Mouse (Mus musculus): ENCODE measurements around the gene Arhgap18. TPM values are rescaled to one million over a fixed set of nuclear protein-coding genes. Genes with fewer than 3 reads are reported as not detected.

The Arhgap18 gene
- total RNA-seq, 2 experiments from 2014 or later = 3.8 to 6.9 TPM

DNA sequence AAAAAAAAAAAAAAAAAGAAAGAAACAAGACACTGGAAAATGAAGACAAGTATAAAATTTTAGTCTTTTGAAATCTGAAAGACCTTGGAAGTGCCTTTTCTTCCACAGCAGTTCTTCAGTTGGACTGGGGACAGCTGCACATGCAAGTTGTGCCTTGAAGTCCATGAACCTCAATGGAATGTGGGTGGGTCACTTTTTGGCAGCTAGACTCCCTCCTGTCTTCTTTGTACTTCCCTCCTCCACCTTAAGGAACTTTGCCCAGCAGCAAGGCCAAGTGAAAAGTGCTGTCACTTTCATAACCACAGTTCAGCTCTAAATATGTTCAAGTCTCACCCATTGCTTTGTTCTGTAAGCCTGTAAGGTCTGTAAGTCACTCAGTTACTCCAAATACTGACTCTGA, 23.2 kb downstream of the Arhgap18 start:
- no peak for DNase-seq (ENCODE audit: low spot score in 2 of 2)

- DNase-seq (ENCODE audit: low spot score in 2 of 2) = no peak
Measured at GRCm38 (mm10) chr10:26780581-26780980, 27.4 kb downstream of the Arhgap18 start.

GRCm38 (mm10) chr10:26789680-26790079, 36.5 kb downstream of the Arhgap18 start:
- DNase-seq (ENCODE audit: low spot score in 2 of 2) = no peak

DNA sequence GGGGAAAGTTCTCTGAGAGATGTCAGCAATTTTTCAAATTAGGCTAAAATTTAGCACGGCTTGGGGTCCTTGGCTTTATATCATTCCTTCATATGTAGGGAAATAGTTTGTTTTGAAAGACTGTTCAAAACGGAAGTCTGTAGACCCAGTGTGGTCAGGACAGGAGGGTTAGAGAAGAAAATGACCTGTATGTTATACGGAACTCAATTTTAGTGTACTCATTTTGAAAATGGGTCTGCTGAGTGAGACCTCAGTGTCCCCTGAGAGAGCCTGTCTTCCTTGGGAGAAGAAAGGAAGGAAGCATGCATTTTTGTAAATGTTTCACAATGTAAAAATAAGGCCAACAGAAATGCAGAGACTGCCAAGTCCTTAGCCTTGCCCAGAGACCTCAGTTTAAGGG, 38.6 kb downstream of the Arhgap18 start:
- DNase-seq (ENCODE audit: low spot score in 2 of 2) = no peak

DNA sequence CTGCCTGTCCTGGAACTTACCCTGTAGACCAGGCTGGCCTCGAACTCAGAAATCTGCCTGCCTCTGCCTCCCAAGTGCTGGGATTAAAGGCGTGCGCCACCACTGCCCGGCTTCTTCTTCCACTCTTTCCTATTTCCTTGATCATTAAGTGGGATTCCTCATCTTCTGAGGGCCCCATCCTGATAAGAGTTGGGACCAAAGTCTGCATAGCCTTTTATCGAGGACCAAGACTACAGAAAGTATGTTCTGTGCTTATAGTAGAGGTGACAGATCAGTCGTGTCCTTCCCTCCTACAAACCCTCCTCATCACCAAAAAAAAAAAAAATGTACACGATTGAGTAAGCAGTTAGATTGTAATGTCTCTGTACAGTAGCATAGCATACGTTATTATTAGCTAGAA, 39.8 kb downstream of the Arhgap18 start:
- DNase-seq (ENCODE audit: low spot score in 2 of 2) = no peak

DNA sequence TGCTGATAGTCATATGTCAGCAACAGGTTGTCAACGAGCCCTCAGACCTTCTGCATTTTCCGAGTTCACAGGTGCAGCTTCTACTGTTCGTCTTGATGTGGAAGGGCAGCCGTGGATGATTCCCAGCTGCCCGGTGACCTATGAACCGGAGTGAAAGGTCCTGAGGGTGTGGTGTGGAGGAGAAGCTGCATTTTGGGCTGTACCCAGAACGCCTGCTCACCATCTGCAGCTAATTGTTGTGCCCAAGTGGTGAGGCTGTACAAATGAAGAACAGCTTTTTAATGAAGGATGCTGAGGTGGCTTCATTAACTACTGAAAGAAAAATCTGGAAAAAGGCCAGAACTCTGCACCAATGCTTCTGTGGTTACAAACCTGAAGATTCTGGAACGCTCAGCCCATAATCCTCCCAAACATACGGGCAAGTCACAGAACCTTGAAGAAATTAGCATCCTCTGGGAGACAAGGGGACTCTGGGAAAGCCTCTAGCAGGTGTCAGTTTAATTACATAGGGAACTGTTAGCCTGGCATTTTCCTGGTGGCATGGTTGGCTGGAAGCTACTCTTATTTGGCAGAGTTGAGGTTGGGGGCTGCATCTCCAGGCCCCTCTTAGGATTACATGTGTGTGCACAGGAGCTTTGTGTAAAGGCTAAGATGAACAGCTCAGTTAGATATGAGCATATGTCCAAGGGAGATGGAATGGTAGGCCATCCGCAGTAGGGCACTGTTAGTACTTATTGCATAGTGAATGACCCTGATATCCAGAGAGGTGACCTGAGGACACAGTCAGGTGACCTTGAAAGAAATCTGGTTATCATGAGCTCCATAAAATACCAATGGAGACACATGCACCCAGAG, 43.4 kb downstream of the Arhgap18 start:
- DNase-seq (ENCODE audit: low spot score in 2 of 2) = peak in 1 of 2 experiments; percentile 20

GRCm38 (mm10) chr10:26797287-26797672, 44.1 kb downstream of the Arhgap18 start:
- no peak for DNase-seq (ENCODE audit: low spot score in 2 of 2)

DNA sequence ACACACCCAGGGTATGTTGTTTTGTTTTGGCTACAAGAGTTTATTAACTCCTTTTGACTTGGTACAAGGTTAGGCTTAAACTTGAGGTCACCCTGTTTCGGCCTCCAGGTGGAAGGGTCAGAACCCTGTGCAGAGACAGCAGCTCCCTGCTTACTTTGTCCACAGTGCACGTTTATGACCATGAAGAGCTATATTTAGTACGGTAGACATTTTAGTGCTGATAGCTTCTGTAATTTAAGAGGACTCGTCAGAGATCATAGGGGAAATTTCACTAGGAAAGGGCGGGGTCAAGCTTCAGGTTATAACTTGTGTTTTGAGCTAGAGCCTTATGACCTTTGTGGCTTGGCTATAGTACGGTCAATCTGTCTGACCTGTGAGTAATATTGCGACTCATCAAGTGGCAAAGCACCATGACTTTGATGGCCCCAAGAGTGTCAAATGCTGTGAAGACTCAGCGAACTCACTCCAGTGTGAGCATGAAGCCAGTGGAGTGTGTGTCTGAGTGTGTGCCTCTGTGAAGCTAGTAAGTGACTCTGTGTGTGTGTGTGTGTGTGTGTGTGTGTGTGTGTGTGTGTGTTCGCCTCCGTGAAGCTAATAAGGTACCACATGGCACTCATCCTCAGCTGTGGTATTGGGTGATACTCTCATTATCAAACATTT, 45.7 kb downstream of the Arhgap18 start:
- DNase-seq (ENCODE audit: low spot score in 2 of 2) = no peak

DNA sequence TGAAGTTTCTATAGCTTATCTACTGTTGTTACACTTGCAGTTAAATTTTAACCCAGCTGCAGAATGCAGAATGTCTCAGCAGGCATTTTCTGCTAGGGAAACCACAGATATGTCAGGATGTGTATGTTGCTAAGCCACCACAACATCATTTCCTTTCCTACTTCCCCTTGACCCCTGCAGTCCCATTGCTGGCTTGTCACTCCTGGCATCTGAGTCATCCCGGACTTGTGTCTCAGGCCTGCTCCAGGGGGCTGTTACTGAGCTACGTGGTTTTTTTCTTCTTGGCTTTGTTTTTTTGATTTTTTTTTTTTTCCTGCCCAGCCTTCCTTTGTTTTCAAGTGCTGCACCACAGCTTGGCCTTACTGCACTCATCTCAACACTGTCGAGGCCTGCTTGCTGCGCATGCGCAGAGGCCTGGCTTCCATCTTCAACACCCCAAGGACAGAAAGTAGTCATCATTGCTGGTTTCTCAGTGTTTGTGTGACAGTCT, 46.4 kb downstream of the Arhgap18 start:
- DNase-seq (ENCODE audit: low spot score in 2 of 2) = no peak

GRCm38 (mm10) chr10:26804351-26804983, 51.2 kb downstream of the Arhgap18 start:
- no peak for DNase-seq (ENCODE audit: low spot score in 2 of 2)

- DNase-seq (ENCODE audit: low spot score in 2 of 2) = no peak
Measured at GRCm38 (mm10) chr10:26805007-26805406, 51.8 kb downstream of the Arhgap18 start.

DNA sequence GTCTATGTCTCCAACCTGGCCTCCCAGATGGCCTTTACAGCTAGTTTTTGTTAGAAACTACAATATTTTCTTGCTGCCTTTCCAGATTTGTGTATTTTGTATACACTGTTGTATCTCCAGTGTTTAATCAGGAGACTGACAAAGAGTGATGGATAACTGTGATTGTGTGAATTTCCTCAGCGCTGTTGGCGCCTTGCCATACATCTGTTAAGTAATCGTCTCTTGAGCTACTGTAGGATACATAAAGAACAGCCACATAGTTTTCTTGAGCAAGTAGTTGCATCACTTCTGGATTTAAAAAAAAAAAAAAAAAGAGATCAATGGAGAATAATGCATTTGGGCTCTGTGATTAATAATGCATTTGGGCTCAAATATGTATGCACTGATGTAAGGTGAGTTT, 52.9 kb downstream of the Arhgap18 start:
- DNase-seq (ENCODE audit: low spot score in 2 of 2) = no peak

DNA sequence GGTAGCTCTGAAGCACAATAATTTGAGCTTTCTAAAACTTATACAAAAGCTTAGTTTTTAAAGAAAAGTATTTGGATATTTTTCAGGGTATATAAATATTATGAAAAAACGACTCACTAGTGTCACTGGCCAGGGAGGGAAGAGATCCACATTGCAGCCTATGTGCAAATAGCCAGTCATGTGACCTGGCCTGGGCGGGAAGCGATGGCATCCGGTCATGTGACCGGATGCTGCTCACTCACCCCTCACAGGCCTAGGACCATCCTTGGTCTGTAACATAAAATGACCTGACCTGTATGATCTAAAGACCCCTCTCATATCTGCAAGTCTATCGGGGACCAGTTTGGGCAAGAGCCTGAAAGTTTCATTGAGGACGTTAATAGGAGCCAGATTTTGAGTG, 56.8 kb downstream of the Arhgap18 start:
- DNase-seq (ENCODE audit: low spot score in 2 of 2) = no peak

DNA sequence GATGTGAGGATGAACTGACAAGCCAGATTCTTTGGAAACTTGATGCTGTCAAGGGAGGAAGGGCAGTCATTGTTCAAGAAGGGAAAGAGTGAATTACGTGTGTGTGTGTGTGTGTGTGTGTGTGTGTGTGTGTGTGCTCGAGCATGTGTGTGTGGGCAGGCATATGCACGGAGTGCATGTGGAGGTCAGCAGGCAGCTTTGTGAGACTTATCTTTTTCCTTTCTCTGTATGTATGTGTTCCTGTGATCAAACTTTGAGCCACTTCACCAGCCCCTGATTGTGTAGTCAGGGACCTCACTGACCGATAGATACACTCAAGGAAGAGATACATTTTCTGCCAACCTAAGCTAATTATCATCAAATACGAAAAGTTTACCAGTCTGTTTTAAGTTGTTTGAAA, 57.6 kb downstream of the Arhgap18 start:
- DNase-seq (ENCODE audit: low spot score in 2 of 2) = no peak

GRCm38 (mm10) chr10:26811342-26811741, 58.1 kb downstream of the Arhgap18 start:
- no peak for DNase-seq (ENCODE audit: low spot score in 2 of 2)

- DNase-seq (ENCODE audit: low spot score in 2 of 2) = peak in 1 of 2 experiments; percentile 37
Measured at GRCm38 (mm10) chr10:26815646-26816045, 62.4 kb downstream of the Arhgap18 start.

DNA sequence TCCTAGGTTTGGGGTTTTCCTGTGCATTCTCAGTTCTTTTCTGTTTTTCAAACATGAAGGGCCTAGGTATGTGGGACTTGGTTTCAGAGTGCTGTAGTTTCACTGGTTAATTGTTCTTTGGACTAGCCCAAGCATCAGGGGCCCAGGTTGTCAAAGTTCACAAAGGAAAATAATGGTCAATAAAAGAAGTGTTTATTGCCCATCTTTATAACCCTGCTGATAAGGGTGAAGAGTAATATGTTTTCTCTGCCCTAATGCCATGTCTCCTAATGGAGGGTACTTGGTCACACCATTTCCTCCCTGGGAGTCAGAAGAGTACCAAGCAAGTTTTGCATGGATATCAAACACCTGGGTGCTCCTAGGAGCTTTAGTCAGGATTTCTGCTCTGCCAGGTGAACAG, 67.1 kb downstream of the Arhgap18 start:
- no peak for DNase-seq (ENCODE audit: low spot score in 2 of 2)

DNA sequence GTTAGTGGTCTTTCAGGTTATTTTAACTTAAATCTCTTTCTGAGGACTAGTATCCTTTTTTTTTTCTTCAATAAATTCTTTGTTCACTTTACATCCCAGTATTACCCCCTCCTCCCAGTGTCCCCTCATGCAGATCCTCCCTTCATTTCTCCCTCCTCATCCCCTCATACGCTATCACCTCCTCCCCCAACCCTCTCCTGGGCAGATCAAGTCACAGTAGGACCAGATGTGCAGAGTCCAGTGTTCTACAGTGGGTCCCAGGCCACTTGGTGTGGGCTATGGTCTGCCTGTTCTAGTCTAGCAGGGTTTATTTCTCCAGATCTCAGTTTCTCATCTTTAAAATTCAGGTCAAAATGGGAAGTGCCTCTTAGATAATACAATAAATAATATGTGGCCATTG, 67.7 kb downstream of the Arhgap18 start:
- no peak for DNase-seq (ENCODE audit: low spot score in 2 of 2)

DNA sequence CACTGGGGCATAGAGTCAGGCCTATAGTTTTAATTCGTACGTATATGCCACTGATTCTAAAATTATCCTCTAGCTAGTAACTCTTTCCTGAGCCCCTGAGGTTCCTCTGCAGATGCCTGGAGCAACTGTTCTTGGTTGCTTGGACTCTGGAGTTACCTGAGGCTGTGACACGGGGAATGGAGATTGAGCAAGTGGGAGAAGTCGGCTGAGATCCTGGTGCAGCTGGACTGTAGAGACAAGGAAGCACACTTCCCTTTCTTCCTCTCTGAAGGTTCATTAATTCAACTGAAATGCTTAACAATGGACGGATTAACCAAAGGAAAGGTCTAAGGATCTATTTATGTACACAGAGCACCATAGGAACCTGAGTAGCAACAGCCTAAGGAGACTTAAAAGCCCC, 70.8 kb downstream of the Arhgap18 start:
- no peak for DNase-seq (ENCODE audit: low spot score in 2 of 2)

- peak; percentile 6 to 32 for DNase-seq (ENCODE audit: low spot score in 2 of 2)
Measured at GRCm38 (mm10) chr10:26825246-26825889, 72.1 kb downstream of the Arhgap18 start.

DNA sequence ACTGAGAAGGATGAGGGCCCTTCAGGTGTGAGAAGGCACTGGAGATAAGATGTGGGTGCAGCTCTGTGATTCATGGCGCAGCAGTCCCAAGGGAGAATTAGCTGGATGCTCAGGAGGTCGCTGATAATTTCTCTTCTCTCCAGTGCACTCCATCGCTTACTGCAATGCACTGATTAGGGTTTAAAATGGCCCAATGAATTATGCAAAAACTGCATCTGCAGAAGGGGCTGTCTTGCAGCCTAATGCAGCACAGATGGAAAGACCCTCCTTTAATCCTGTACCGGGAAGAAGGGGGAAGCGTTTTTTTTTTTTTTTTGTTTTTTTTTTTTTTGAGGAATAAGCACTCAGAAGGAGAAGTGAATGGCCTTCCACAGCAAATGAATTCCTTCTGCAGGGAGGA, 74.1 kb downstream of the Arhgap18 start:
- DNase-seq (ENCODE audit: low spot score in 2 of 2) = no peak

All from layer of hippocampus, adult 18-20 months (tissue).